Mouse (Mus musculus): Measurements from ENCODE around the gene Igf1r. TPM values are rescaled to one million over a fixed set of nuclear protein-coding genes. Genes with fewer than 3 reads are reported as not detected.

Igf1r gene
- polyA plus RNA-seq, 1 experiment from 2014 or later = 21.0 TPM

- Histone ChIP-seq H3K9me3 (ENCODE audit: control insufficient read depth, low read length) (no peaks in the 10 kb centered on the region), H3K27ac (no peak overlapping the region), H3K27me3 (ENCODE audit: control insufficient read depth, insufficient read depth, low read length) (no peaks in the 10 kb centered on the region), H3K9ac (no peak overlapping the region), H3K4me1 (replicated peaks; ENCODE audit: control insufficient read depth, insufficient read depth, low read length) (peaks cover 26% of the 10 kb centered on the region), H3K4me2 (replicated peaks) (no peak overlapping the region), H3K4me3 (replicated peaks; ENCODE audit: low read length) (no peak overlapping the region), H3K36me3 (replicated peaks; ENCODE audit: control insufficient read depth, insufficient read depth) (no peaks in the 10 kb centered on the region)
- WGBS = 75% methylated on average over 13 of the region's 13 CpGs
- DNase-seq (ENCODE audit: low spot score) = no peak
- no peak for ATAC-seq (ENCODE audit: low FRiP score)
Observed at GRCm38 (mm10) chr7:68062170-68062848, 109.7 kb downstream of the Igf1r start.

DNA sequence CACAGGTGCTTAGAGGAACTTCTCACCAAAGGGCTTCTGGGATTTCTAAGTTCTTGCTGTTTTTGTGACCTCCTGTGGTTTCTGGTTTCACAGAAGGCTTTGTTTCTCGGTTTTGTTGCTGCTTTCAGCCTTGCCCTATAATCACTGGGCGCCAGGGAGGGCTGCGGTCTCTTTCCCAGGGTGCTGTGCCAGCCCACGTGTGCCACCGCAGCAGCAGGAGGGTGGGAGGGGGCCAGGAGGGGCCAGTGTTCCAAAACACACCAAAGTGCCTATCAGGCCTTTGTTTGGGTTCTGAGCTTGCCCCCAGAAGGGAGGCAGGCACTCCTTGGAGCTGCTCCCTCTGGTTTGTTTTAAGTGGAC lies 110.2 kb downstream of the Igf1r start:
- 40% methylated on average over 5 of the region's 5 CpGs for WGBS
- H3K4me1 ChIP-seq (replicated peaks; ENCODE audit: control insufficient read depth, insufficient read depth, low read length) = peaks cover 26% of the 10 kb centered on the region
- no peaks in the 10 kb centered on the region for H3K36me3 ChIP-seq (replicated peaks; ENCODE audit: control insufficient read depth, insufficient read depth)
- H3K9me3 ChIP-seq (ENCODE audit: control insufficient read depth, low read length) = no peaks in the 10 kb centered on the region
- DNase-seq (ENCODE audit: low spot score) (no peak), ATAC-seq (ENCODE audit: low FRiP score) (no peak)
- H3K4me2 ChIP-seq (replicated peaks) = no peak overlapping the region
- no peak overlapping the region for H3K4me3 ChIP-seq (replicated peaks; ENCODE audit: low read length)
- H3K27ac ChIP-seq = no peak overlapping the region
- no peaks in the 10 kb centered on the region for H3K27me3 ChIP-seq (ENCODE audit: control insufficient read depth, insufficient read depth, low read length)
- no peak overlapping the region for H3K9ac ChIP-seq

GRCm38 (mm10) chr7:68063711-68064110 lies 111.1 kb downstream of the Igf1r start:
- 76% methylated on average over 9 of the region's 9 CpGs for WGBS

GRCm38 (mm10) chr7:68064120-68064519 lies 111.5 kb downstream of the Igf1r start:
- 95% methylated on average over 8 of the region's 8 CpGs for WGBS

More at GRCm38 (mm10) chr7:68063711-68064110, 111.1 kb downstream of the Igf1r start:
- Histone ChIP-seq H3K4me1 (replicated peaks; ENCODE audit: control insufficient read depth, insufficient read depth, low read length) (peaks cover 26% of the 10 kb centered on the region), H3K9ac (no peak overlapping the region), H3K27me3 (ENCODE audit: control insufficient read depth, insufficient read depth, low read length) (no peaks in the 10 kb centered on the region), H3K36me3 (replicated peaks; ENCODE audit: control insufficient read depth, insufficient read depth) (no peaks in the 10 kb centered on the region), H3K9me3 (ENCODE audit: control insufficient read depth, low read length) (no peaks in the 10 kb centered on the region), H3K27ac (no peak overlapping the region), H3K4me2 (replicated peaks) (no peak overlapping the region), H3K4me3 (replicated peaks; ENCODE audit: low read length) (no peak overlapping the region)
- no peak for DNase-seq (ENCODE audit: low spot score)
- ATAC-seq (ENCODE audit: low FRiP score) = no peak

GRCm38 (mm10) chr7:68064647-68065362 lies 112.2 kb downstream of the Igf1r start:
- Histone ChIP-seq H3K4me2 (replicated peaks) (no peak overlapping the region), H3K9me3 (ENCODE audit: control insufficient read depth, low read length) (no peaks in the 10 kb centered on the region), H3K27ac (no peak overlapping the region), H3K27me3 (ENCODE audit: control insufficient read depth, insufficient read depth, low read length) (no peaks in the 10 kb centered on the region), H3K4me1 (replicated peaks; ENCODE audit: control insufficient read depth, insufficient read depth, low read length) (peaks cover 26% of the 10 kb centered on the region), H3K36me3 (replicated peaks; ENCODE audit: control insufficient read depth, insufficient read depth) (no peaks in the 10 kb centered on the region), H3K4me3 (replicated peaks; ENCODE audit: low read length) (no peak overlapping the region), H3K9ac (no peak overlapping the region)
- 19% methylated on average over 11 of the region's 11 CpGs for WGBS
- DNase-seq (ENCODE audit: low spot score) (no peak), ATAC-seq (ENCODE audit: low FRiP score) (no peak)

More at GRCm38 (mm10) chr7:68064120-68064519, 111.5 kb downstream of the Igf1r start:
- peaks cover 26% of the 10 kb centered on the region for H3K4me1 ChIP-seq (replicated peaks; ENCODE audit: control insufficient read depth, insufficient read depth, low read length)
- no peak for DNase-seq (ENCODE audit: low spot score)
- no peak for ATAC-seq (ENCODE audit: low FRiP score)
- H3K36me3 ChIP-seq (replicated peaks; ENCODE audit: control insufficient read depth, insufficient read depth) = no peaks in the 10 kb centered on the region
- no peaks in the 10 kb centered on the region for H3K27me3 ChIP-seq (ENCODE audit: control insufficient read depth, insufficient read depth, low read length)
- H3K9me3 ChIP-seq (ENCODE audit: control insufficient read depth, low read length) = no peaks in the 10 kb centered on the region
- H3K4me2 ChIP-seq (replicated peaks) = no peak overlapping the region
- no peak overlapping the region for H3K9ac ChIP-seq
- H3K27ac ChIP-seq = no peak overlapping the region
- H3K4me3 ChIP-seq (replicated peaks; ENCODE audit: low read length) = no peak overlapping the region

DNA sequence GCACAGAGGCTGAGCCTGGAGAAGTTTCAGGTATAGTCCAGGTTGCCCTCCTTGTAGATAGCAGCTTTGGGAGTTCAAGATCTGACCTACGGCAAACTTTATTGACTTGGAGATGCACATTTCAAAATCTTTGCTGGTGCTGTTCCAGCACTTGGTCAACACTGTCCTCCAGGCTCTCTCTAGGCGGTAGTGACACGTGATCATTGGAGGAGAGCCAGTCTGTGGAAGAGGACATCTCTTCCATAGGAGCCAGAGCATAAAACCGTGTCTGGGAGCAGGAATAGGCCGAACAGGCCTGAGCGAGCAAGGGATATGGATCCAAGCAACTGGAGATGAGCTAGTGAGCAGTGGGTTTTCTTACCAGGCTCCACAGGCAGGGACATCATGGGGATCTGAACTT lies 113.3 kb downstream of the Igf1r start:
- Histone ChIP-seq H3K27ac (no peak overlapping the region), H3K4me1 (replicated peaks; ENCODE audit: control insufficient read depth, insufficient read depth, low read length) (peaks cover 29% of the 10 kb centered on the region), H3K36me3 (replicated peaks; ENCODE audit: control insufficient read depth, insufficient read depth) (no peaks in the 10 kb centered on the region), H3K4me2 (replicated peaks) (no peak overlapping the region), H3K9me3 (ENCODE audit: control insufficient read depth, low read length) (no peaks in the 10 kb centered on the region), H3K27me3 (ENCODE audit: control insufficient read depth, insufficient read depth, low read length) (no peaks in the 10 kb centered on the region), H3K4me3 (replicated peaks; ENCODE audit: low read length) (no peak overlapping the region), H3K9ac (no peak overlapping the region)
- DNase-seq (ENCODE audit: low spot score) = no peak
- no peak for ATAC-seq (ENCODE audit: low FRiP score)
- 91% methylated on average over 6 of the region's 6 CpGs for WGBS

DNA sequence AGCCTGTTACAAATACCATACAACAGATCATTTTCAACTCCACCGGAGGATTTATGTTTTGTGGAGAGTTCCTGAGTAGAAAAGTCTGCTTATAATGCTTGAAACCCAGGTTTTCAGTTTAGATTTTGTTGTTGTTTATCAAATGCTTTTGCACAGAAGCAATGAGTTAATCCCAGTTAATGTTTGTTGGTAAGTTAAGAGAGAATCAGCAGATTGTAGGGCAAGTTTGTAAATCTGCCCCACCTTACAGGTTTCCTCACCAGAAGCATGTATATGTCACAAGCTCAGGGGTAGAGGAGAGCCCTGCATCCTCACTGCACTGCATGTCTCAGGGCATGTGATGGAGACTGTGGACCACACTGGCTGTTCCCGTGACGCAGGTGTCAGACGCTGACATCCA lies 114.7 kb downstream of the Igf1r start:
- no peak overlapping the region for H3K27ac ChIP-seq
- H3K4me3 ChIP-seq (replicated peaks; ENCODE audit: low read length) = no peak overlapping the region
- no peak for DNase-seq (ENCODE audit: low spot score)
- H3K9me3 ChIP-seq (ENCODE audit: control insufficient read depth, low read length) = no peaks in the 10 kb centered on the region
- H3K9ac ChIP-seq = no peak overlapping the region
- WGBS = 97% methylated on average over 4 of the region's 4 CpGs
- H3K27me3 ChIP-seq (ENCODE audit: control insufficient read depth, insufficient read depth, low read length) = no peaks in the 10 kb centered on the region
- no peaks in the 10 kb centered on the region for H3K36me3 ChIP-seq (replicated peaks; ENCODE audit: control insufficient read depth, insufficient read depth)
- no peak for ATAC-seq (ENCODE audit: low FRiP score)
- no peak overlapping the region for H3K4me2 ChIP-seq (replicated peaks)
- H3K4me1 ChIP-seq (replicated peaks; ENCODE audit: control insufficient read depth, insufficient read depth, low read length) = peaks cover 23% of the 10 kb centered on the region

DNA sequence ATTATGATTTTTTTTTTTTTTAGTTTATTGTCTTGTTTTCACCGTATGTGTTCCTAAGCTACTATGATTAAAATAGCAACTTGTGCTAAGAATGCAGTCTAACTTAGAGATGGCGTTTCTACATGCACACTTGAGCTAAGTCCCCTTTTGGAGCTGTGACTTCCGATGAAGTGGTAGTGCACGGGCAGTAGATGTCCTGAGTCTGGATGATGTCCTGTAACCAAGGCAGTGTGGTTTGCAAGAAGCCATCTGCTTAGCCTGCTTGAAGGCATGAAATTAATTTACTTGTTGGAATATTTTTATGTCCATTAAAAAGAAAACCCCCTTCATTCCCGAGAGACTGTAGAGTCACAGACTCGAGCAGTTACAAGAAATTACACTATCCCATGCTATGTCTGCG lies 116.7 kb downstream of the Igf1r start:
- 73% methylated on average over 7 of the region's 7 CpGs for WGBS
- Histone ChIP-seq H3K4me3 (replicated peaks; ENCODE audit: low read length) (no peak overlapping the region), H3K27me3 (ENCODE audit: control insufficient read depth, insufficient read depth, low read length) (no peaks in the 10 kb centered on the region), H3K9ac (no peak overlapping the region), H3K9me3 (ENCODE audit: control insufficient read depth, low read length) (no peaks in the 10 kb centered on the region), H3K4me2 (replicated peaks) (no peak overlapping the region), H3K4me1 (replicated peaks; ENCODE audit: control insufficient read depth, insufficient read depth, low read length) (peaks cover 16% of the 10 kb centered on the region), H3K27ac (no peak overlapping the region), H3K36me3 (replicated peaks; ENCODE audit: control insufficient read depth, insufficient read depth) (no peaks in the 10 kb centered on the region)
- no peak for DNase-seq (ENCODE audit: low spot score)
- no peak for ATAC-seq (ENCODE audit: low FRiP score)

DNA sequence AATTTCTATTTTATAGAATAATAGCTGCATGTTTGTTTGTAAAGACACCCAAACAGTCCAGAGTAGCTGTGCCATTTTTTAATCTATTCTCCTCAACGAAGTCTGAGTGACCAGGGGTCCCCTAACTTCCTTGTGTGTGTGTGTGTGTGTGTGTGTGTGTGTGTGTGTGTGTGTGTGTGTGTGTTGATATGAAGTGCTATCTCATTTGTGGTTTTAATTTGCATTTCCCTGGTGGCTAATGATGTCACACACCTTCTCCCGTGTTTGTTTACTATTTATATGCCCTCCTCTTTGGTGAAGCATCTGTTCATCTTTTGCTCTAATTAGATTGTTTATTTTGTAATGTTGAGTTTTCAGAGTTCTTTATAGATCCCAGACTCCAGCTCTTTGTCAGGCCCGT lies 117.4 kb downstream of the Igf1r start:
- no peak overlapping the region for H3K9ac ChIP-seq
- DNase-seq (ENCODE audit: low spot score) (no peak), ATAC-seq (ENCODE audit: low FRiP score) (no peak)
- no peak overlapping the region for H3K4me2 ChIP-seq (replicated peaks)
- WGBS = 37% methylated on average over 3 of the region's 3 CpGs
- H3K9me3 ChIP-seq (ENCODE audit: control insufficient read depth, low read length) = no peaks in the 10 kb centered on the region
- H3K27ac ChIP-seq = no peak overlapping the region
- peaks cover 9% of the 10 kb centered on the region; the same call in 1 of the 2 replicates for H3K4me1 ChIP-seq (replicated peaks; ENCODE audit: control insufficient read depth, insufficient read depth, low read length)
- no peaks in the 10 kb centered on the region for H3K36me3 ChIP-seq (replicated peaks; ENCODE audit: control insufficient read depth, insufficient read depth)
- H3K4me3 ChIP-seq (replicated peaks; ENCODE audit: low read length) = no peak overlapping the region
- no peaks in the 10 kb centered on the region for H3K27me3 ChIP-seq (ENCODE audit: control insufficient read depth, insufficient read depth, low read length)
